In genomic region chr8:83621691-83622388, GRCm38 (mm10) we compare ENCODE assay signal across 8 mouse cellular contexts. TPM values are rescaled to one million over a fixed set of nuclear protein-coding genes. Genes with fewer than 3 reads are reported as not detected.
A peak's percentile ranks its signal among the peaks of the same experiment; 100 is the strongest.
DNase-seq lines count a peak whose midpoint lies in the region; ATAC-seq and TF ChIP-seq lines count a peak whose summit lies in the region.

No protein-coding gene starts in this region.

- H3K9ac ChIP-seq in forebrain, embryonic 16.5 days (replicated peaks; ENCODE audit: low read depth, low read length), result peak overlapping the region; percentile 79
- peak overlapping the region; percentile 63 for H3K9ac ChIP-seq in liver, embryonic 16.5 days (ENCODE audit: low read depth, low read length)

- H3K36me3 ChIP-seq in heart, embryonic 10.5 days, result no peaks in the 10 kb centered on the region
- H3K36me3 ChIP-seq in E14TG2a.4 (ENCODE audit: insufficient read depth, low read length), result no peaks in the 10 kb centered on the region
- no peaks in the 10 kb centered on the region for H3K36me3 ChIP-seq in forebrain, embryonic 16.5 days (ENCODE audit: control insufficient read depth, insufficient read depth)
- no peaks in the 10 kb centered on the region for H3K36me3 ChIP-seq in liver, embryonic 16.5 days (ENCODE audit: control insufficient read depth, insufficient read depth)

- H3K9me3 ChIP-seq in heart, embryonic 10.5 days, result no peaks in the 10 kb centered on the region
- H3K9me3 ChIP-seq in E14TG2a.4 (ENCODE audit: low read length), result no peaks in the 10 kb centered on the region
- no peaks in the 10 kb centered on the region for H3K9me3 ChIP-seq in forebrain, embryonic 16.5 days (ENCODE audit: control insufficient read depth, low read length)
- H3K9me3 ChIP-seq in liver, embryonic 16.5 days (replicated peaks; ENCODE audit: control insufficient read depth, low read length), result no peaks in the 10 kb centered on the region

- DNase-seq in heart, embryonic 10.5 days (ENCODE audit: low spot score), result no peak
- DNase-seq in heart, postnatal 10 days, result no peak
- no peak for DNase-seq in ovary, postnatal 14 days (ENCODE audit: low spot score)
- DNase-seq in gastrocnemius, postnatal 10 days, result no peak
- DNase-seq in urinary bladder, adult 18-20 months (ENCODE audit: low spot score in 2 of 2), result no peak

- WGBS in heart, embryonic 10.5 days, result 60% methylated on average over 15 of the region's 15 CpGs
- WGBS in forebrain, embryonic 16.5 days, result 54% methylated on average over 15 of the region's 15 CpGs
- 50% methylated on average over 15 of the region's 15 CpGs for WGBS in liver, embryonic 16.5 days (ENCODE audit: insufficient replicate concordance)

- intact Hi-C loops in heart, postnatal 10 days (cut with DNase I), result loop anchor here (5.0 kb wide), 1 partner anchor 55 kb away; the partner anchor contains the start of gene Ndufb7

- no peak for TF ChIP-seq CTCF in E14TG2a.4 (conservative IDR thresholded peaks at IDR 0.05; ENCODE audit: low read length)

- H3K4me3 ChIP-seq in heart, embryonic 10.5 days, result peak overlapping the region; percentile 60
- peak overlapping the region; percentile 56; the same call in 1 of the 2 replicates for H3K4me3 ChIP-seq in E14TG2a.4 (replicated peaks; ENCODE audit: low read length)
- H3K4me3 ChIP-seq in forebrain, embryonic 16.5 days (replicated peaks; ENCODE audit: low read length), result peak overlapping the region; percentile 52
- peak overlapping the region; percentile 51 for H3K4me3 ChIP-seq in liver, embryonic 16.5 days (ENCODE audit: low read depth, low read length)

- H3K4me1 ChIP-seq in heart, embryonic 10.5 days, result peaks cover 13% of the 10 kb centered on the region
- peaks cover 16% of the 10 kb centered on the region for H3K4me1 ChIP-seq in E14TG2a.4 (replicated peaks; ENCODE audit: low read depth, low read length)
- H3K4me1 ChIP-seq in forebrain, embryonic 16.5 days (replicated peaks; ENCODE audit: control insufficient read depth, insufficient read depth, low read length), result peaks cover 3% of the 10 kb centered on the region; the same call in 1 of the 2 replicates
- peaks cover 49% of the 10 kb centered on the region for H3K4me1 ChIP-seq in liver, embryonic 16.5 days (ENCODE audit: control insufficient read depth, low read depth, low read length)

- peak overlapping the region; percentile 93 for H3K4me2 ChIP-seq in forebrain, embryonic 16.5 days (ENCODE audit: low read length)
- H3K4me2 ChIP-seq in liver, embryonic 16.5 days (ENCODE audit: low read depth, low read length), result peak overlapping the region; percentile 84

- ATAC-seq in forebrain, embryonic 16.5 days, result peak; percentile 26
- ATAC-seq in liver, embryonic 16.5 days (ENCODE audit: low read depth), result no peak

- H3K27me3 ChIP-seq in heart, embryonic 10.5 days (ENCODE audit: insufficient read depth, poor library complexity, severe bottlenecking), result 0 out of 2 replicates have a peak, but pooled peaks cover 5% of the 10 kb centered on the region
- no peaks in the 10 kb centered on the region; the same call in 1 of the 2 replicates for H3K27me3 ChIP-seq in E14TG2a.4 (ENCODE audit: insufficient read depth, low read length)
- H3K27me3 ChIP-seq in forebrain, embryonic 16.5 days (replicated peaks; ENCODE audit: control insufficient read depth, insufficient read depth, low read length), result no peaks in the 10 kb centered on the region
- no peaks in the 10 kb centered on the region for H3K27me3 ChIP-seq in liver, embryonic 16.5 days (ENCODE audit: control insufficient read depth, insufficient read depth, low read depth, low read length)

- H3K27ac ChIP-seq in heart, embryonic 10.5 days, result peak overlapping the region; percentile 70
- H3K27ac ChIP-seq in forebrain, embryonic 16.5 days (ENCODE audit: low read length), result no peak overlapping the region
- H3K27ac ChIP-seq in liver, embryonic 16.5 days (ENCODE audit: low read length), result 0 out of 2 replicates have a peak overlapping the region, but pooled peaks have one; percentile 15

RNA-seq across cellular contexts. Expression of gene Dnajb1, which starts 13.8 kb away (rescaled TPM):
- 51.9 and 71.5 TPM in 2 replicates for polyA plus RNA-seq in heart, embryonic 10.5 days (2016; fragmentation: Nextera tagmentation; extraction: Ambion mirVana)
- total RNA-seq in heart, postnatal 10 days (2021), result 10 to 100 TPM; 17.5 to 18.0 TPM
- polyA plus RNA-seq in forebrain, embryonic 16.5 days (2015; fragmentation: Nextera tagmentation; extraction: Ambion mirVana), result 58.6 and 62.3 TPM in 2 replicates
- polyA plus RNA-seq in liver, embryonic 16.5 days (2015; fragmentation: Nextera tagmentation; extraction: Ambion mirVana), result 50.1 and 51.7 TPM in 2 replicates
- total RNA-seq in gastrocnemius, postnatal 10 days (2021), result 10 to 100 TPM; 10.3 to 11.7 TPM

RNA-seq across cellular contexts. Expression of gene Tecr, which starts 14.1 kb away (rescaled TPM):
- polyA plus RNA-seq in heart, embryonic 10.5 days (2016; fragmentation: Nextera tagmentation; extraction: Ambion mirVana), result 568 and 608 TPM in 2 replicates
- 100 to 1,000 TPM; 181 to 199 TPM for total RNA-seq in heart, postnatal 10 days (2021)
- polyA plus RNA-seq in forebrain, embryonic 16.5 days (2015; fragmentation: Nextera tagmentation; extraction: Ambion mirVana), result 694 and 809 TPM in 2 replicates
- polyA plus RNA-seq in liver, embryonic 16.5 days (2015; fragmentation: Nextera tagmentation; extraction: Ambion mirVana), result 323 and 347 TPM in 2 replicates
- total RNA-seq in gastrocnemius, postnatal 10 days (2021), result 100 to 1,000 TPM; 422 to 448 TPM

RNA-seq across cellular contexts. Expression of gene Gipc1, which starts 30.6 kb away (rescaled TPM):
- polyA plus RNA-seq in heart, embryonic 10.5 days (2016; fragmentation: Nextera tagmentation; extraction: Ambion mirVana), result 204 and 214 TPM in 2 replicates
- total RNA-seq in heart, postnatal 10 days (2021), result 10 to 100 TPM; 46.1 to 48.7 TPM
- polyA plus RNA-seq in forebrain, embryonic 16.5 days (2015; fragmentation: Nextera tagmentation; extraction: Ambion mirVana), result 147 and 151 TPM in 2 replicates
- 47.0 and 48.6 TPM in 2 replicates for polyA plus RNA-seq in liver, embryonic 16.5 days (2015; fragmentation: Nextera tagmentation; extraction: Ambion mirVana)
- total RNA-seq in gastrocnemius, postnatal 10 days (2021), result 10 to 100 TPM; 28.0 to 34.5 TPM

RNA-seq across cellular contexts. Expression of gene Ptger1, which starts 44.6 kb away (rescaled TPM):
- 0.36 and 0.46 TPM in 2 replicates for polyA plus RNA-seq in heart, embryonic 10.5 days (2016; fragmentation: Nextera tagmentation; extraction: Ambion mirVana)
- under 1 TPM; 0.20 to 0.53 TPM for total RNA-seq in heart, postnatal 10 days (2021)
- polyA plus RNA-seq in forebrain, embryonic 16.5 days (2015; fragmentation: Nextera tagmentation; extraction: Ambion mirVana), result 0.45 and 1.3 TPM in 2 replicates
- 0.12 and 0.53 TPM in 2 replicates for polyA plus RNA-seq in liver, embryonic 16.5 days (2015; fragmentation: Nextera tagmentation; extraction: Ambion mirVana)
- total RNA-seq in gastrocnemius, postnatal 10 days (2021), result under 1 TPM; 0.14 to 0.38 TPM

RNA-seq across cellular contexts. Expression of gene Ndufb7, which starts 55.4 kb away (rescaled TPM):
- polyA plus RNA-seq in heart, embryonic 10.5 days (2016; fragmentation: Nextera tagmentation; extraction: Ambion mirVana), result 479 and 560 TPM in 2 replicates
- total RNA-seq in heart, postnatal 10 days (2021), result 100 to 1,000 TPM; 597 to 620 TPM
- polyA plus RNA-seq in forebrain, embryonic 16.5 days (2015; fragmentation: Nextera tagmentation; extraction: Ambion mirVana), result 281 and 325 TPM in 2 replicates
- 214 and 230 TPM in 2 replicates for polyA plus RNA-seq in liver, embryonic 16.5 days (2015; fragmentation: Nextera tagmentation; extraction: Ambion mirVana)
- 100 to 1,000 TPM; 408 to 467 TPM for total RNA-seq in gastrocnemius, postnatal 10 days (2021)
